Mouse (Mus musculus): Measurements from ENCODE around the gene Col19a1. TPM values are rescaled to one million over a fixed set of nuclear protein-coding genes. Genes with fewer than 3 reads are reported as not detected.
A peak's percentile ranks its signal among the peaks of the same experiment; 100 is the strongest.

Col19a1 gene
- total RNA-seq, 1 experiment = not detected

- in situ Hi-C loops (cut with MboI; ENCODE audit: low sequenced_read_pairs in 2 of 2, unreplicated experiment in 2 of 2) = no loop called here
- no peak for DNase-seq (ENCODE audit: low read depth, low spot score)
- TF ChIP-seq CHD2 (IDR thresholded peaks at IDR 0.05; ENCODE audit: low read depth, low read length) = no peak
- TF ChIP-seq ZC3H11A (IDR thresholded peaks at IDR 0.05; ENCODE audit: borderline replicate concordance, low read depth, low read length) = 0 out of 2 replicates have a peak, but pooled peaks have one; percentile 9
- TF ChIP-seq MAFK (IDR thresholded peaks at IDR 0.05; ENCODE audit: insufficient read depth, low read depth, low read length) = no peak
- peak; percentile 80 for TF ChIP-seq ZNF384 (IDR thresholded peaks at IDR 0.05; ENCODE audit: low read depth, low read length)
- TF ChIP-seq HCFC1 (IDR thresholded peaks at IDR 0.05; ENCODE audit: borderline replicate concordance, insufficient read depth, low read length) = no peak
Observed at GRCm38 (mm10) chr1:24367570-24368517, 219.4 kb downstream of the Col19a1 start.

GRCm38 (mm10) chr1:24364775-24365174 lies 222.5 kb downstream of the Col19a1 start:
- H3K9me3 ChIP-seq (ENCODE audit: control insufficient read depth, insufficient read depth, low read depth, low read length) = no peaks in the 10 kb centered on the region
- H3K4me1 ChIP-seq (ENCODE audit: control insufficient read depth in 2 of 2, insufficient read depth in 2 of 2, low read length in 2 of 2, poor library complexity in 1 of 2) = no peaks in the 10 kb centered on the region
- DNase-seq (ENCODE audit: low read depth, low spot score) = no peak
- no peaks in the 10 kb centered on the region for H3K36me3 ChIP-seq (ENCODE audit: control insufficient read depth, insufficient read depth, low read length, poor library complexity, severe bottlenecking)
- in situ Hi-C loops (cut with MboI; ENCODE audit: low sequenced_read_pairs in 2 of 2, unreplicated experiment in 2 of 2) = no loop called here
- H3K4me3 ChIP-seq (ENCODE audit: insufficient read depth in 1 of 2, low read depth in 1 of 2, low read length in 2 of 2, poor library complexity in 1 of 2, severe bottlenecking in 1 of 2) = no peak overlapping the region
- no peak for TF ChIP-seq ZNF384 (IDR thresholded peaks at IDR 0.05; ENCODE audit: low read depth, low read length)
- TF ChIP-seq CHD2 (IDR thresholded peaks at IDR 0.05; ENCODE audit: low read depth, low read length) = no peak
- no peak for TF ChIP-seq ZC3H11A (IDR thresholded peaks at IDR 0.05; ENCODE audit: borderline replicate concordance, low read depth, low read length)
- no peak for TF ChIP-seq HCFC1 (IDR thresholded peaks at IDR 0.05; ENCODE audit: borderline replicate concordance, insufficient read depth, low read length)
- no peak for TF ChIP-seq MAFK (IDR thresholded peaks at IDR 0.05; ENCODE audit: insufficient read depth, low read depth, low read length)
- no peak overlapping the region for H3K9ac ChIP-seq (ENCODE audit: insufficient read depth, low read depth, low read length, poor library complexity, severe bottlenecking)
- no peak overlapping the region for H3K27ac ChIP-seq (ENCODE audit: insufficient read depth, low read depth, low read length, poor library complexity, severe bottlenecking)

More at GRCm38 (mm10) chr1:24367570-24368517, 219.4 kb downstream of the Col19a1 start:
- no peak overlapping the region for H3K4me3 ChIP-seq (ENCODE audit: insufficient read depth in 1 of 2, low read depth in 1 of 2, low read length in 2 of 2, poor library complexity in 1 of 2, severe bottlenecking in 1 of 2)
- H3K4me1 ChIP-seq (ENCODE audit: control insufficient read depth in 2 of 2, insufficient read depth in 2 of 2, low read length in 2 of 2, poor library complexity in 1 of 2) = peaks cover 0 to 2% of the 10 kb centered on the region in 2 experiments; a peak in 1 of 4 replicates
- no peaks in the 10 kb centered on the region for H3K36me3 ChIP-seq (ENCODE audit: control insufficient read depth, insufficient read depth, low read length, poor library complexity, severe bottlenecking)
- no peak overlapping the region for H3K9ac ChIP-seq (ENCODE audit: insufficient read depth, low read depth, low read length, poor library complexity, severe bottlenecking)
- no peaks in the 10 kb centered on the region for H3K9me3 ChIP-seq (ENCODE audit: control insufficient read depth, insufficient read depth, low read depth, low read length)
- no peak overlapping the region for H3K27ac ChIP-seq (ENCODE audit: insufficient read depth, low read depth, low read length, poor library complexity, severe bottlenecking)

- no peak for DNase-seq (ENCODE audit: low read depth, low spot score)
- Histone ChIP-seq H3K9ac (ENCODE audit: insufficient read depth, low read depth, low read length, poor library complexity, severe bottlenecking) (no peak overlapping the region), H3K9me3 (ENCODE audit: control insufficient read depth, insufficient read depth, low read depth, low read length) (no peaks in the 10 kb centered on the region), H3K36me3 (ENCODE audit: control insufficient read depth, insufficient read depth, low read length, poor library complexity, severe bottlenecking) (no peaks in the 10 kb centered on the region), H3K4me1 (ENCODE audit: control insufficient read depth in 2 of 2, insufficient read depth in 2 of 2, low read length in 2 of 2, poor library complexity in 1 of 2) (no peaks in the 10 kb centered on the region), H3K4me3 (ENCODE audit: insufficient read depth in 1 of 2, low read depth in 1 of 2, low read length in 2 of 2, poor library complexity in 1 of 2, severe bottlenecking in 1 of 2) (no peak overlapping the region), H3K27ac (ENCODE audit: insufficient read depth, low read depth, low read length, poor library complexity, severe bottlenecking) (no peak overlapping the region)
- no peak for TF ChIP-seq ZC3H11A (IDR thresholded peaks at IDR 0.05; ENCODE audit: borderline replicate concordance, low read depth, low read length)
- TF ChIP-seq ZNF384 (IDR thresholded peaks at IDR 0.05; ENCODE audit: low read depth, low read length) = no peak
- TF ChIP-seq HCFC1 (IDR thresholded peaks at IDR 0.05; ENCODE audit: borderline replicate concordance, insufficient read depth, low read length) = no peak
- TF ChIP-seq CHD2 (IDR thresholded peaks at IDR 0.05; ENCODE audit: low read depth, low read length) = no peak
- TF ChIP-seq MAFK (IDR thresholded peaks at IDR 0.05; ENCODE audit: insufficient read depth, low read depth, low read length) = no peak
- in situ Hi-C loops (cut with MboI; ENCODE audit: low sequenced_read_pairs in 2 of 2, unreplicated experiment in 2 of 2) = no loop called here
Observed at GRCm38 (mm10) chr1:24361990-24362635, 225.2 kb downstream of the Col19a1 start.

- no peak for DNase-seq (ENCODE audit: low read depth, low spot score)
- TF ChIP-seq HCFC1 (IDR thresholded peaks at IDR 0.05; ENCODE audit: borderline replicate concordance, insufficient read depth, low read length) (no peak), MAFK (IDR thresholded peaks at IDR 0.05; ENCODE audit: insufficient read depth, low read depth, low read length) (no peak), ZNF384 (IDR thresholded peaks at IDR 0.05; ENCODE audit: low read depth, low read length) (no peak), ZC3H11A (IDR thresholded peaks at IDR 0.05; ENCODE audit: borderline replicate concordance, low read depth, low read length) (no peak), CHD2 (IDR thresholded peaks at IDR 0.05; ENCODE audit: low read depth, low read length) (no peak)
- in situ Hi-C loops (cut with MboI; ENCODE audit: low sequenced_read_pairs in 2 of 2, unreplicated experiment in 2 of 2) = no loop called here
- H3K4me1 ChIP-seq (ENCODE audit: control insufficient read depth in 2 of 2, insufficient read depth in 2 of 2, low read length in 2 of 2, poor library complexity in 1 of 2) = no peaks in the 10 kb centered on the region
- no peaks in the 10 kb centered on the region for H3K36me3 ChIP-seq (ENCODE audit: control insufficient read depth, insufficient read depth, low read length, poor library complexity, severe bottlenecking)
- H3K4me3 ChIP-seq (ENCODE audit: insufficient read depth in 1 of 2, low read depth in 1 of 2, low read length in 2 of 2, poor library complexity in 1 of 2, severe bottlenecking in 1 of 2) = no peak overlapping the region
- no peak overlapping the region for H3K9ac ChIP-seq (ENCODE audit: insufficient read depth, low read depth, low read length, poor library complexity, severe bottlenecking)
- no peak overlapping the region for H3K27ac ChIP-seq (ENCODE audit: insufficient read depth, low read depth, low read length, poor library complexity, severe bottlenecking)
- H3K9me3 ChIP-seq (ENCODE audit: control insufficient read depth, insufficient read depth, low read depth, low read length) = no peaks in the 10 kb centered on the region
Observed at GRCm38 (mm10) chr1:24349462-24350217, 237.6 kb downstream of the Col19a1 start.

All from ES-E14 (cell line).